Mouse (Mus musculus) intestine, embryonic 16.5 days (tissue): ENCODE measurements around the gene Unc13d. TPM values are rescaled to one million over a fixed set of nuclear protein-coding genes. Genes with fewer than 3 reads are reported as not detected.

Source experiments
- polyA plus RNA-seq: library from polyadenylated mRNA; unstranded; fragments of >200 nt; fragmentation: Nextera tagmentation; extraction: Ambion mirVana; gene quantifications from 2 replicates; pipeline ENCODE4 v1.2.1, GENCODE M21; 2015

Unc13d gene
- polyA plus RNA-seq, 1 experiment from 2014 or later: 7.5 TPM

Other genes with a start within 250 kb of the Unc13d start
- gene Myo15b, start 219.6 kb downstream of the Unc13d start, polyA plus RNA-seq: 168 and 230 TPM in 2 replicates
- 1.6 and 3.1 TPM in 2 replicates for gene Smim5, start 178.0 kb downstream of the Unc13d start, polyA plus RNA-seq
- gene Smim6, start 165.9 kb downstream of the Unc13d start, polyA plus RNA-seq: 33.8 and 38.6 TPM in 2 replicates
- gene Sap30bp, start 144.7 kb downstream of the Unc13d start, polyA plus RNA-seq: 27.3 and 29.2 TPM in 2 replicates
- gene Recql5, start 144.5 kb downstream of the Unc13d start, polyA plus RNA-seq: 15.7 and 16.7 TPM in 2 replicates
- gene Itgb4, start 103.3 kb downstream of the Unc13d start, polyA plus RNA-seq: 11.9 and 15.2 TPM in 2 replicates
- 360 and 389 TPM in 2 replicates for gene Galk1, start 65.2 kb downstream of the Unc13d start, polyA plus RNA-seq
- 1,239 and 1,387 TPM in 2 replicates for gene H3f3b, start 50.0 kb downstream of the Unc13d start, polyA plus RNA-seq
- gene Unk, start 47.6 kb downstream of the Unc13d start, polyA plus RNA-seq: 22.9 and 24.4 TPM in 2 replicates
- gene Wbp2, start 9.0 kb upstream of the Unc13d start, polyA plus RNA-seq: 135 and 160 TPM in 2 replicates
- 13.9 and 14.7 TPM in 2 replicates for gene Trim47, start 49.2 kb upstream of the Unc13d start, polyA plus RNA-seq
- 7.7 and 9.3 TPM in 2 replicates for gene Trim65, start 53.2 kb upstream of the Unc13d start, polyA plus RNA-seq
- gene Mrpl38, start 60.9 kb upstream of the Unc13d start, polyA plus RNA-seq: 104 and 110 TPM in 2 replicates
- gene Fbf1, start 90.2 kb upstream of the Unc13d start, polyA plus RNA-seq: 15.4 and 16.9 TPM in 2 replicates
- gene Ten1, start 120.9 kb upstream of the Unc13d start, polyA plus RNA-seq: 106 and 115 TPM in 2 replicates
- gene Acox1, start 121.1 kb upstream of the Unc13d start, polyA plus RNA-seq: 85.5 and 104 TPM in 2 replicates
- 1.9 and 2.5 TPM in 2 replicates for gene Evpl, start 160.1 kb upstream of the Unc13d start, polyA plus RNA-seq
- gene Srp68, start 196.3 kb upstream of the Unc13d start, polyA plus RNA-seq: 90.9 and 94.8 TPM in 2 replicates
- 0.16 and 0.31 TPM in 2 replicates for gene Galr2, start 203.0 kb upstream of the Unc13d start, polyA plus RNA-seq
- 52.5 and 54.6 TPM in 2 replicates for gene Exoc7, start 229.3 kb upstream of the Unc13d start, polyA plus RNA-seq